Mouse (Mus musculus) midbrain, embryonic 13.5 days (tissue): ENCODE results near the gene Crtc3. TPM values are rescaled to one million over a fixed set of nuclear protein-coding genes. Genes with fewer than 3 reads are reported as not detected.
A peak's percentile ranks its signal among the peaks of the same experiment; 100 is the strongest.

Experiments used
- ATAC-seq: fragments of 200-750 bp; cut with Nextera tagmentation; 2 replicates; pipeline ENCODE4 v1.8.0; 2017; ENCODE audit warnings: mild to moderate bottlenecking, moderate TSS enrichment, moderate library complexity
- H3K27ac ChIP-seq: fragments of 300-500 bp; sonication (generic); 2 replicates; pipeline ENCODE4 v1.5.1; 2015; ENCODE audit warnings: inconsistent platforms, mild to moderate bottlenecking, moderate library complexity
- H3K27me3 ChIP-seq: fragments of 300-500 bp; sonication (generic); 2 replicates; pipeline ENCODE4 v1.6.1; 2015; ENCODE audit warnings: mild to moderate bottlenecking, inconsistent platforms
- H3K36me3 ChIP-seq: fragments of 300-500 bp; sonication (generic); 2 replicates; pipeline ENCODE4 v1.6.1; 2015; ENCODE audit warnings: mild to moderate bottlenecking, inconsistent platforms
- H3K4me1 ChIP-seq: fragments of 300-500 bp; sonication (generic); replicated peaks from 2 replicates; pipeline ENCODE4 v1.6.1; 2015; ENCODE audit warnings: inconsistent platforms
- H3K4me2 ChIP-seq: fragments of 300-500 bp; sonication (generic); replicated peaks from 2 replicates; pipeline ENCODE4 v1.6.1; 2015; ENCODE audit warnings: moderate library complexity, mild to moderate bottlenecking, inconsistent platforms
- H3K4me3 ChIP-seq: fragments of 300-500 bp; sonication (generic); replicated peaks from 2 replicates; pipeline ENCODE4 v1.5.1; 2015; ENCODE audit warnings: mild to moderate bottlenecking, inconsistent platforms
- H3K9ac ChIP-seq: fragments of 300-500 bp; sonication (generic); replicated peaks from 2 replicates; pipeline ENCODE4 v1.6.1; 2015; ENCODE audit warnings: mild to moderate bottlenecking, inconsistent platforms
- H3K9me3 ChIP-seq: fragments of 300-500 bp; sonication (generic); 2 replicates; pipeline ENCODE4 v1.6.1; 2016; ENCODE audit warnings: mild to moderate bottlenecking, inconsistent platforms
- WGBS: fragments of 180-500 bp; shearing (Covaris S2); methylation state at CpG from one replicate; pipeline ENCODE4 v1.1.7; 2015; 5-methylcytosine and 5-hydroxymethylcytosine counted together
- polyA plus RNA-seq: library from polyadenylated mRNA; unstranded; fragments of >200 nt; fragmentation: Nextera tagmentation; extraction: Ambion mirVana; gene quantifications from 2 replicates; pipeline ENCODE4 v1.2.1, GENCODE M21; 2015

Gene Crtc3
- polyA plus RNA-seq, 1 experiment from 2014 or later = 12.4 TPM

GRCm38 (mm10) chr7:80704066-80704465 lies 15.4 kb upstream of the Crtc3 start:
- Histone ChIP-seq H3K4me2 (no peak overlapping the region), H3K36me3 (0 out of 2 replicates have a peak, but pooled peaks cover 4% of the 10 kb centered on the region), H3K4me1 (no peaks in the 10 kb centered on the region), H3K9me3 (no peaks in the 10 kb centered on the region), H3K27ac (no peak overlapping the region), H3K27me3 (no peaks in the 10 kb centered on the region), H3K4me3 (no peak overlapping the region), H3K9ac (no peak overlapping the region)
- 91% methylated on average over 4 of the region's 4 CpGs for WGBS
- ATAC-seq = no peak

DNA sequence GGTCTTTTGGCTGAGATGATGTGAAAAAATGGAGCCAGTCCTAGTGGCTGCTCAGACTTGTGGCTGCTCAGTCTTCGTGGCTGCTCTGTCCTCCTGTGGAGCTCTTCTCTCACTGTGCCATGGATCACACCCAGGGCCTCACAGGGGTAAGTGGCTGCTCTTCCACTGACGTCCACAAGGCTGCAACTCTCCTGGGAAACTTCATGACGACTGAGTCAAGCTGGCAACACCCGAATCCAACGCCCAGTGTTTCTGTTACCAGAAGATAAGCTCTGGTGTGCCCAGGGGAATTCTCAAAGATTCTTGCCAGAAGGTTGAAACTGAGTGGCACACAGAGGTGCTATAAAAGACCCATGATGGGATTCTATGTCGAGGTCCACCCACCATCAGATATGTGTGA lies 13.8 kb upstream of the Crtc3 start:
- Histone ChIP-seq H3K4me3 (no peak overlapping the region), H3K27me3 (no peaks in the 10 kb centered on the region), H3K9me3 (no peaks in the 10 kb centered on the region), H3K4me1 (no peaks in the 10 kb centered on the region), H3K27ac (no peak overlapping the region), H3K4me2 (no peak overlapping the region), H3K36me3 (0 out of 2 replicates have a peak, but pooled peaks cover under 1% of the 10 kb centered on the region), H3K9ac (no peak overlapping the region)
- WGBS = 66% methylated on average over 6 of the region's 6 CpGs
- ATAC-seq = no peak

DNA sequence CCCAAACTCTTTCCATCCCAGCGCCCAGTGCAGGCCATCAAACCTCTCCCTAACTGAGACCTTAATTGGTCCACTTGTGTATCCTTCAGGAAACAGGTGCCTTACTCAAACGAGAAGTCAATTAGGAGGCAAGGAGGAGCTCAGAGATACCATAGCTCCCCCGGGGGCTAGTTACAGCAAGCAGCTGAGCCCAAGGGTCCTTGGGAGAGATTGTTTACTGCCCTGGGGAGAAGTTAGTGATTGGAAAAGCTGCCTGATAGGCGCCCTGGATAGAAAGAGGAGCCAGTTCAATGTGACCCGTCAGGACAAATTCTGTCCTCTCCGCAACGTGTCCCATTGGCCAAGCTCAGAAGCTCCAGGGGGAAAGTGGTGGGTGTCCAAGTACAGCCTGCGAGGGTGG lies 11.0 kb upstream of the Crtc3 start:
- Histone ChIP-seq H3K27me3 (no peaks in the 10 kb centered on the region), H3K9me3 (no peaks in the 10 kb centered on the region), H3K36me3 (no peaks in the 10 kb centered on the region), H3K4me1 (no peaks in the 10 kb centered on the region), H3K4me2 (no peak overlapping the region), H3K27ac (no peak overlapping the region), H3K9ac (no peak overlapping the region), H3K4me3 (no peak overlapping the region)
- WGBS = 62% methylated on average over 8 of the region's 8 CpGs
- no peak for ATAC-seq

DNA sequence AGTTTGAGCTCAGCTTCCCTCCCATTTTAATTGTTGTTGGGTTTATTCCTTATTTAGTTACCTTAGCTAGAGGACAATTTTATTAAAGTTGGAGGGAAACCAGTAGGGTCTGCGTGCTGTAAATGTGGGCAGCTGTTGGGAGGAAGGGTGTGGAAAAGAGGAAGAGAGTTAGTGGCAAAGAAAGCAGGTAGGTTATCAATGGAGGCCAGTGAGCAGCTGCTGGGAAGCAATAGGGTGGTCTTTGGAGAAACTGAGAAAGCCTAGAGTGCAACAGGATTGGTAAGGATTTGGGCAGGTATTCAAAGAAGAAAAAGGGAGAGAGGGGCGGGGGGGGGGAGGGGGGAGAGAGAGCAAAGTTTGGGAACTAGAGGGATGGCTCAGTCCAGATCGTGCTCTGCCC lies 10.3 kb upstream of the Crtc3 start:
- 57% methylated on average over 3 of the region's 3 CpGs for WGBS
- no peak overlapping the region for H3K27ac ChIP-seq
- no peak overlapping the region for H3K9ac ChIP-seq
- no peak overlapping the region for H3K4me3 ChIP-seq
- no peaks in the 10 kb centered on the region for H3K4me1 ChIP-seq
- no peaks in the 10 kb centered on the region for H3K27me3 ChIP-seq
- no peak overlapping the region for H3K4me2 ChIP-seq
- H3K9me3 ChIP-seq = no peaks in the 10 kb centered on the region
- no peaks in the 10 kb centered on the region for H3K36me3 ChIP-seq
- ATAC-seq = no peak

DNA sequence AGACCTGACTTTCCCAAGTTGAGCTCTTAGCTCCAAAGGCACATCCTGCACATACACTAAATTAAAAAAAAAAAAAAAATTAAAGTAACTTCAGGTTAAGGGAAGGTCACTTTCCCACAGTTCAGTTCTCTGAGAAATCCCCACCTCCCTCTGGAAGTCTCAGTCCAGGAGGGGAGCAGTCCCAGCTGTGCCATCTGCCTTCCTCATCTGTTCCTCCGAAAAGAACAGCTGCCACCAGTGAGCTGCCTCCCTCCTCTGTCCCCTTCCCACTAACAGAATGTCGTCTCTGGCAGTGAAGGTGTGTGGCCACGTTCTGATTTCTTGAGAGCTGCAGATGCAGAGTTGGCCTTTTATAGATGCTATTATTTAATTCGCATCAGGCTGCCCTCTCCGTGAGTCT lies 9.2 kb upstream of the Crtc3 start:
- H3K36me3 ChIP-seq = no peaks in the 10 kb centered on the region
- no peaks in the 10 kb centered on the region for H3K9me3 ChIP-seq
- no peak overlapping the region for H3K4me2 ChIP-seq
- ATAC-seq = no peak
- no peak overlapping the region for H3K27ac ChIP-seq
- no peaks in the 10 kb centered on the region for H3K27me3 ChIP-seq
- 65% methylated on average over 5 of the region's 5 CpGs for WGBS
- H3K4me3 ChIP-seq = no peak overlapping the region
- H3K9ac ChIP-seq = no peak overlapping the region
- H3K4me1 ChIP-seq = no peaks in the 10 kb centered on the region

- Histone ChIP-seq H3K36me3 (no peaks in the 10 kb centered on the region), H3K4me2 (no peak overlapping the region), H3K4me1 (no peaks in the 10 kb centered on the region), H3K4me3 (no peak overlapping the region), H3K27me3 (no peaks in the 10 kb centered on the region), H3K9ac (no peak overlapping the region), H3K9me3 (no peaks in the 10 kb centered on the region), H3K27ac (no peak overlapping the region)
- WGBS = 75% methylated on average over 4 of the region's 4 CpGs
- no peak for ATAC-seq
These were observed 8.2 kb upstream of the Crtc3 start for GRCm38 (mm10) chr7:80696903-80697302.

DNA sequence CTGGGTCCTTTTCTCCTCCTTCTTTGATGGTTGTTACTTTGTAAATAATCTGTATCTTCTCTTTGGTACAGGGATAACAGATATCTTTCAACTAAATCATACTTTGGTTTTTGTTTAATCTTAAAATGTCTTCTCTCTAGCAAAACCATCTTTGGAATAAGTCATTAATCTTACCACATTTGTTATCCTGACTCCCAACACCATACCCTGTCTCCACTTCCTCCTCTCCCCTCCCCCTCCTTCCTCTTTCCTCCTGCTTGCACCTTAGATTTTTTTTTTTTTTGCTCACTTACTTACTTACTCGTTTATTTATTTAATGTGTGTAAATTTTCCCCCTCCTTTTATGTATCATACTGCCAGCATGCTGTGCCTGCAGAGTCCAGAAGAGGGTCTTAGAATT lies 7.7 kb upstream of the Crtc3 start:
- Histone ChIP-seq H3K4me1 (no peaks in the 10 kb centered on the region), H3K4me2 (no peak overlapping the region), H3K27me3 (no peaks in the 10 kb centered on the region), H3K4me3 (no peak overlapping the region), H3K27ac (no peak overlapping the region), H3K9me3 (no peaks in the 10 kb centered on the region), H3K9ac (no peak overlapping the region), H3K36me3 (no peaks in the 10 kb centered on the region)
- no peak for ATAC-seq
- 71% methylated on average over 1 of the region's 1 CpGs for WGBS

DNA sequence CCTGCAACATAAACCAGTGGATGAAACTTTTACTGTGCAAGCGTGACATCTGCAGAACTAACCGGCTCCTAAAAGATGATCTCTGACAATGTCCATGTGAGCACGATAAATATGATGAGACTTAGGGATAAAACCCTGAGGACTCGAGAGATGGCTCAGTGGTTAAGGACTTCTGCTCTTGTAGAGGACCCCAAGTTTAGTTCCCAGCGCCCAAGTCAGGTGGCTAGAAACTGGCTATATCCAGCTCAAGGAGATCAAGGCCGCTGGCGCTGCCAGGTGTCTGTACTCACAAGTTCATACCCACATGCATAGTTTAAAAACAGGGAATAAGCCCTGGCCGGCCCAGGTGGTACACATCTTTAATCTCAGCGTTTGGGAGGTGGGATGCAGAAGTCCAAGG lies 3.8 kb upstream of the Crtc3 start:
- H3K36me3 ChIP-seq = no peaks in the 10 kb centered on the region
- H3K27me3 ChIP-seq = no peaks in the 10 kb centered on the region
- no peak for ATAC-seq
- 93% methylated on average over 9 of the region's 9 CpGs for WGBS
- peaks cover 13% of the 10 kb centered on the region for H3K4me1 ChIP-seq
- H3K9me3 ChIP-seq = no peaks in the 10 kb centered on the region
- no peak overlapping the region for H3K4me3 ChIP-seq
- H3K9ac ChIP-seq = no peak overlapping the region
- no peak overlapping the region for H3K27ac ChIP-seq
- H3K4me2 ChIP-seq = no peak overlapping the region

- Histone ChIP-seq H3K27me3 (no peaks in the 10 kb centered on the region), H3K4me1 (peaks cover 23% of the 10 kb centered on the region), H3K9me3 (no peaks in the 10 kb centered on the region), H3K9ac (no peak overlapping the region), H3K36me3 (no peaks in the 10 kb centered on the region), H3K27ac (no peak overlapping the region), H3K4me3 (no peak overlapping the region), H3K4me2 (no peak overlapping the region)
- WGBS = 57% methylated on average over 6 of the region's 6 CpGs
- no peak for ATAC-seq
These were observed 2.5 kb upstream of the Crtc3 start for GRCm38 (mm10) chr7:80691131-80691530.

DNA sequence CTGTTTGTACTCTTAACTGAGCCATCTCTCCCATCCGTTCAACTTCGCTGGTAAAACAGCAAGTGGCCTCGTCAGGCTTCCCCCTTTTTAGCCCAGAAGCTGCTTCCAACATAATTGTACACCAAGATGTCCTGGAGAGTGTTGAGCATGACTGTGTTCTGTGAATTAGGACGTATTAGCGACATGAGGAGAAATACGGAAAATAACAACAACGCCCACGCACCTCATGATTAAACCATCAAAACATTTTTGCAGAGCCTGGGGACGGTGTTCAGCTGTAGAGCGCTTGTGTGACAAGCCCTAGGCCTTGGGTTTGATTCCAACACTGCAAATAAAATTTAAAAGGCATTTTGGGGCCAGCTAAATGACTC lies 529 bp upstream of the Crtc3 start:
- peak overlapping the region; percentile 96 for H3K27ac ChIP-seq
- peak; percentile 16; the same call in 1 of the 2 replicates for ATAC-seq
- no peaks in the 10 kb centered on the region for H3K27me3 ChIP-seq
- H3K9ac ChIP-seq = peak overlapping the region; percentile 89
- peak overlapping the region; percentile 85 for H3K4me3 ChIP-seq
- WGBS = 18% methylated on average over 10 of the region's 10 CpGs
- H3K9me3 ChIP-seq = no peaks in the 10 kb centered on the region
- peak overlapping the region; percentile 65 for H3K4me2 ChIP-seq
- peaks cover 23% of the 10 kb centered on the region for H3K4me1 ChIP-seq
- H3K36me3 ChIP-seq = no peaks in the 10 kb centered on the region

DNA sequence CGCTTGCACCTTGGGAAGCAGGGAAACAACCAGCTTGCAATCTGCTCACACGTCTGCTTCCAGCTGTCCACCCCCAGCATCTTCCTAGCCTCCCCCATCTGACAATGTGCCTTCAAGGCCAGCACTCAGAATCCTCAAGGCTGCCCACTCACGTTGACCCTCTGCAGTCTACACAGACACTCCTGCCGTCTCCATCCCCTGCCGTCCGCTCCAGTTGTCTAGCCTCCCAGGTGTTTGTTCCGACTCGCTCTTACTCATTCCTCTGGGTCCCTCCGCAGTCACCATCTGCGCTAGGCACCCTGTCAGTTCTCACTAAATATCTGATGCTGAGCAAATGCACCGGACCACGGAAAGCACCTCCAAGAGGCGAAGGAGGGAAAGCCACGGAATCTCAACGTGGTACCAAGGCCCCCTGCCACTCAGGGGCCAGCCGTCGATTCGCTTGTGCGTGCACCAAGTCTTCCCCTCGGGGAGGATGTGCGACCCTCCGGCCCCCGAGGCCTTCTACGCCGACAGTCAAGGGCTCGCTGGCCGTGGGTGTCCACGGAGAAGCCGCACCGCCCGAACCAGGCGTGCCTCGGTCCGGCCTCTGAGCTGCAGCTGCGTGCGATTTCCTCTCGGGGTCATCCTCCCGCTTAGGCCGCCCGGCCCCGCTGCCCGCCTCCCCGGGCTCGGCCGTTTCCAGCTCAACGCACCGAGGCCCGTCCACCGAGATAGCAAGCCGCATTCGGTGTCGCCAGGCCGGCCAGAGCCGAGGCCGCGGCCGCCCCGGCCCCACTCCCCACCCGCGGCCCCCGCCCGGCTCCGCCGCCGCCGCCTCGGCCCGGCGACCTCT lies 739 bp downstream of the Crtc3 start:
- Histone ChIP-seq H3K4me2 (peak overlapping the region; percentile 65), H3K9me3 (no peaks in the 10 kb centered on the region), H3K27me3 (no peaks in the 10 kb centered on the region), H3K27ac (peak overlapping the region; percentile 96), H3K4me3 (peak overlapping the region; percentile 85), H3K9ac (peak overlapping the region; percentile 89), H3K4me1 (peaks cover 23% of the 10 kb centered on the region), H3K36me3 (no peaks in the 10 kb centered on the region)
- WGBS = under 1% methylated on average over 56 of the region's 69 CpGs
- peak; percentile 67 for ATAC-seq

DNA sequence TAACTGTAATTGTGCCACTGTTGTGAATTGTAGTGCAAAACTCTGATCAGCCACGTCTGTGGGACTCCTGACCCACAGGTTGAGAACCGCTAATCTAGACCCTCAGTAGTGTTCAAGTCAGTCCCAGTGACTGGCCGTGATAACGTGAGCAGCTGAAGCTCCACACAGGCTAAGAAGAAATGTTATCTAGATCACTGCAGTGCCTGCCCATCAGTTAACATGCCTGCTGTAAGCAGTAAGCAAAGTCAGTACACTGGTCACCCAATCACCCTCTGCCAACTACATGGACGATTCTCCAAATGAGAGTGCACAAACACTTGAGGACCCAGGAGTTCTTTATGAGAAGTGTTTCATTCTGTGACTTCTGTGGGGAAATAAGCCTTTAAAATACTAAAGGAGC lies 3.0 kb downstream of the Crtc3 start:
- H3K27ac ChIP-seq = no peak overlapping the region
- no peak for ATAC-seq
- H3K27me3 ChIP-seq = no peaks in the 10 kb centered on the region
- no peak overlapping the region for H3K9ac ChIP-seq
- no peaks in the 10 kb centered on the region for H3K36me3 ChIP-seq
- 88% methylated on average over 5 of the region's 5 CpGs for WGBS
- no peak overlapping the region for H3K4me3 ChIP-seq
- H3K9me3 ChIP-seq = no peaks in the 10 kb centered on the region
- peaks cover 26% of the 10 kb centered on the region for H3K4me1 ChIP-seq
- no peak overlapping the region for H3K4me2 ChIP-seq

DNA sequence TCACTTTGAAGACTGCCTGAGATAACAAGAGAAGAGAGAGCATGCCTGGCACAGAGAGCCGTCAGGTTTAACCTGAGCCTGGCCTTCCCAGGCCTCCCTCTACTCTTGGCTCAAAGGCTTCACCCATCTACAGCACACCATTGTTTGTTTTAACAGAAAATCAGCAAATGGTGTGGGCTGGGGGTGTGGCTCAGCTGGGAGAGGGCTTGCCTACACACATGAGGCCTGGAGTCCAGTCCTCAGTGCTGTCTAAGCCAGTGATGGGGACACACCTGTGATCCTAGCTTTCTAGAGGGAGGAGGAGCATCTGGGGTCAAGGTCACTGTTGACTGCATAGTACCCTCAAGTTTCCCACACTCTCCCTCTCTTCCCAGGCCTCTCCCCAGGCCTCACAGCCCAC lies 6.0 kb downstream of the Crtc3 start:
- no peaks in the 10 kb centered on the region for H3K9me3 ChIP-seq
- H3K9ac ChIP-seq = no peak overlapping the region
- no peak overlapping the region for H3K4me2 ChIP-seq
- H3K27ac ChIP-seq = no peak overlapping the region
- no peak overlapping the region for H3K4me3 ChIP-seq
- ATAC-seq = 0 out of 2 replicates have a peak, but pooled peaks have one; percentile 45
- peaks cover 21% of the 10 kb centered on the region for H3K4me1 ChIP-seq
- no peaks in the 10 kb centered on the region for H3K36me3 ChIP-seq
- H3K27me3 ChIP-seq = no peaks in the 10 kb centered on the region
- WGBS = 74% methylated on average over 1 of the region's 1 CpGs
